Comparison of ENCODE assay signal across 13 mouse cellular contexts in the genomic region with DNA sequence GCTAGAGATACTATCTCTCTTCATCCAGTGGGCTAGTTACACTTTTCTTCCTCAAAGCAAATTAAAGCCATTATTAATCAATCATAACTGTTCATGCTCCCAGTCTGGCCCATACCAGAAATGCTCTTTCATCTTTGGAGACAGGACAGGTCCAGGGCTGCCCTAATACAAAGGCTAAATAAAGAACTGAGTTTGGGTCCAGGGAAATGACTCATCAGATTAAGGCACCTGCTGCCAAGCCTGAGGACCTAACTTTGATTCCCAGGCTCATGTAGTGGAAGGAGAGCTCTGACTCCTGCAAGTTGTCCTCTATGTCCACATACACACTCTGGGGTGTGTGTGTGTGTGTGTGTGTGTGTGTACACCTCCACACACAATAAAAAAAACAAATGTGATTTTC. TPM values are rescaled to one million over a fixed set of nuclear protein-coding genes. Genes with fewer than 3 reads are reported as not detected.
DNase-seq lines count a peak whose midpoint lies in the region; ATAC-seq lines count a peak whose summit lies in the region.
"Had no signal": no experiment of that assay in that cellular context is flagged by ENCODE, and none has a peak within 500 bp of the region (broad histone marks: within the 10 kb centered on the region; RNA-seq: fewer than 3 reads in every experiment).

No protein-coding gene starts in this region.

- DNase-seq in adrenal gland, postnatal 10 days = peak; percentile 19
- DNase-seq in adrenal gland, adult 18-20 months (ENCODE audit: low spot score in 2 of 2) = no peak
- peak; percentile 65 for DNase-seq in heart, adult 8-10 months (ENCODE audit: low spot score)
- DNase-seq in cerebellum, adult 9-11 months = peak; percentile 52
- peak; percentile 23 for DNase-seq in skeletal muscle tissue, adult 2 months (ENCODE audit: low read depth, low spot score)
- DNase-seq in ovary, postnatal 10 days (ENCODE audit: low spot score) = no peak
- no peak for DNase-seq in frontal cortex, postnatal 36 days (ENCODE audit: low spot score in 2 of 2)
- DNase-seq: gastrocnemius, postnatal 36 days; kidney, adult 8-10 months; lung, embryonic 14.5 days had no signal

- no peak for ATAC-seq in heart, embryonic 12.5 days (ENCODE audit: insufficient number of reproducible peaks, low FRiP score)
- ATAC-seq: forebrain, embryonic 15.5 days had no signal

- no peak overlapping the region for H3K4me2 ChIP-seq in heart, embryonic 12.5 days
- H3K4me2 ChIP-seq: forebrain, embryonic 15.5 days; lung, embryonic 14.5 days had no signal

- H3K36me3 ChIP-seq in heart, embryonic 12.5 days = no peaks in the 10 kb centered on the region
- H3K36me3 ChIP-seq: forebrain, embryonic 15.5 days; hindbrain, embryonic 10.5 days had no signal

- H3K4me1 ChIP-seq in heart, embryonic 12.5 days (replicated peaks) = peaks cover 29% of the 10 kb centered on the region

- no peak overlapping the region for H3K4me3 ChIP-seq in heart, embryonic 12.5 days
- H3K4me3 ChIP-seq: forebrain, embryonic 15.5 days; hindbrain, embryonic 10.5 days had no signal

- H3K27ac ChIP-seq in heart, embryonic 12.5 days (ENCODE audit: poor library complexity, severe bottlenecking) = no peak overlapping the region
- H3K27ac ChIP-seq: forebrain, embryonic 15.5 days; hindbrain, embryonic 10.5 days had no signal

- H3K9me3 ChIP-seq in heart, embryonic 12.5 days (replicated peaks) = no peaks in the 10 kb centered on the region
- H3K9me3 ChIP-seq: forebrain, embryonic 15.5 days; hindbrain, embryonic 10.5 days had no signal

- no peak overlapping the region for H3K9ac ChIP-seq in heart, embryonic 12.5 days
- H3K9ac ChIP-seq: forebrain, embryonic 15.5 days; lung, embryonic 14.5 days had no signal

- no peaks in the 10 kb centered on the region for H3K27me3 ChIP-seq in heart, embryonic 12.5 days (replicated peaks)
- H3K27me3 ChIP-seq: forebrain, embryonic 15.5 days had no signal

RNA-seq across cellular contexts. Expression of a gene that starts 51.1 kb away (rescaled TPM):
- total RNA-seq in adrenal gland, postnatal 10 days (2021) = 10 to 100 TPM; 24.7 to 47.4 TPM
- total RNA-seq in adrenal gland, adult 18-20 months (2021) = 10 to 100 TPM; 23.5 to 29.5 TPM
- total RNA-seq in heart, adult 8-10 months (2022) = 10 to 100 TPM; 23.5 to 31.8 (median 27.0) TPM
- polyA plus RNA-seq in heart, embryonic 12.5 days (2016; fragmentation: Nextera tagmentation; extraction: Ambion mirVana) = 21.1 and 25.3 TPM in 2 replicates

Comparison
In these comparisons a context has a peak if more than half of its experiments do, and no peak if none do; other contexts are left out.
1. DNase-seq: peak in adrenal gland, postnatal 10 days (single experiment), heart, adult 8-10 months (single experiment), cerebellum, adult 9-11 months (single experiment) and skeletal muscle tissue, adult 2 months (single experiment); none in adrenal gland, adult 18-20 months (0 of 2), ovary, postnatal 10 days (single experiment) and frontal cortex, postnatal 36 days (0 of 2).